Mouse (Mus musculus) kidney, adult 18-20 months (tissue): ENCODE measurements around the gene Klhl3.

Source experiments
- DNase-seq: peaks from one replicate; pipeline ENCODE4 v3.0.0; 2021

Gene Klhl3

DNA sequence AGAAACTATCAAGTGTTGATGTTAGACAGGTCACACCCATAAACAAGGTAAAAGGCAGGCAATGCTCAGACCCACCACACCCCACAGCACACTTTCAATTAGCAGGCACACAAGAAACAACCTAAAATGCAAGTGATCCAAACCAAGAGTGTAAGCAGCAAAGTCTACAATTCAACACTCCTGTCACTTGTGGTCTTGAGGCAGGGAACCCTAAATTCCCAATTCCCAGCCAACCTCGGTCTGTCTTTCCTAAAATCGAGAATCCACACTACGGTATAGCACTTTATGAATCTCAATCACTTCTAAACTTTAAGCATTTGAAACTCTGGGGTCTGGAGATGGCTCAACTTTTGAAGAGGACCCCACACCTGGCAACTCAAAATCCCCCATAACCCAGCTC is 10.9 kb upstream of the Klhl3 start:
- DNase-seq, result no peak

DNA sequence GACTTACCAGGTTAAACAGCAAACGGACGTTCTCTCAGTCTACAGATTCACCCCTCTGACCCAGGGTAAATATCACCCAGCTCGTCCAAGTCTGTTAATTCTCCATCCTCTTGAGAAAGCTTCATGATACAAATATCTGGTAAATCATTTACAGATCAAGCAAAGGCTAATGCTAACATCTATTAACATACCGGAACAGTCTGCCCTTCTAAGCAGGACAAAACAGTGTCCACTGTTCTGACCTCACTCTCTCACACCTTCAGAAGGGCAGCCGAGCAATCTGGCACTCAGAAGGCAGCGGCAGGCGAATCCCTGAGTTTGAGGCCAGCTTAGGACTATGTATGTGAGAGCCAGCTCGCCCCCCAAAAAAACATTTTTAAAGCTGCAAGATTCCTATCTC is 10.0 kb upstream of the Klhl3 start:
- peak; percentile 70 for DNase-seq

DNA sequence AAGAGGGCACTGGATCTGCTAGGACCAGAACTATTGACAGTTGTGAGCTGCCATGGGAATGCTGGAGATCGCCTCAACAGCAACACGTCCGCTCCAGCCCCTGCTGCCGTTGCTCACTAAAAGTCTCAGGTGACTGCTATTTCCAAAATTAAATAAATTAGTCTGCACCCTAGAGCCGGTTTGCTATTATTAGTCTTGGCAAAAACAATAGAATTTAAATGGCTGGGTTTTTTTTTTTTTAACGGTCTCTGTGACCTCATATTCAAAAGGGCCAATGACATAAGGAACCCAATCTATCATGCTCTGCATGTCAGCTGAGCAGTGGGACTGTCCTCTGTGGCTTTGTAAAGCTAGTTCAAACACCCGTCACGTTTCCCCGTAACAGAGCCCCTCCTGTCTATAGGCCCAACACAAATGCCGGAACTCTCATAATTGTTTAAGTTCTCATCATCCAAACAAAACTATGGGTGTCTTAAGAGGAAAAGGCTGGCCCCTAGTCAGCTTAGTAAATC is 9.4 kb upstream of the Klhl3 start:
- DNase-seq, result peak; percentile 54

DNA sequence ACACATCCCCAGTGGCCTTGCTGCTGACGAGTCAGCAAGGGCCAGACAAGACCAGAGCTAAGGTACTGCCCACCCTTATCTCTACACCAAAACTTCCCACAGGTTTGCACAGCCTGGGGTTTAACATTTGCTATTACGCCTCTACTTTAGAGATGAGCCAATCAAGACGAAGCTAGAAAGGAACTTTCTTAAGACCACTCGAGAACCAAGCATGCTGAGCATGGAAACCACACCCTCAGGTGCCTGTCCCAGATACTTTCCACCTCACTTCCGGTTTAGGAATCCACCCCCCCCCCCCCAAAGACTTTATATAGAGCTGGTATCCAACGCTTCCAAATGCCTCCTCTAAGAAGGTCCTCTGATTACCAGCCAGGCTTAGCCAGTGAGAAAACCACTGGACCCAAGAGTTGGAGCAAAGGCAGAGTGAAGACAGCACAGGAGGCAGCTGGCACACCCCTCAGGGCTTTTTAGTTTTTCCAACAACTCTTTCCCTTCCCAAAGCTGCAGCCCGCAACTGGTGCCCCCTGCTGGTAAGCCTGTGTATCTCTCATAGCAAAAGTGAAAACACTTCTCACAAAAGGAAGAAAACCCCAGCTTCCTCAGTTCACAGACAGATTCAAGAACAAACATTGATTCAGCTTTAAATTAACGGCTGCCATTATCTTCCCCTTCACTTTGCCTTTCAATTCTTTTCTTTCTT is 4.1 kb upstream of the Klhl3 start:
- DNase-seq, result peak; percentile 57

DNA sequence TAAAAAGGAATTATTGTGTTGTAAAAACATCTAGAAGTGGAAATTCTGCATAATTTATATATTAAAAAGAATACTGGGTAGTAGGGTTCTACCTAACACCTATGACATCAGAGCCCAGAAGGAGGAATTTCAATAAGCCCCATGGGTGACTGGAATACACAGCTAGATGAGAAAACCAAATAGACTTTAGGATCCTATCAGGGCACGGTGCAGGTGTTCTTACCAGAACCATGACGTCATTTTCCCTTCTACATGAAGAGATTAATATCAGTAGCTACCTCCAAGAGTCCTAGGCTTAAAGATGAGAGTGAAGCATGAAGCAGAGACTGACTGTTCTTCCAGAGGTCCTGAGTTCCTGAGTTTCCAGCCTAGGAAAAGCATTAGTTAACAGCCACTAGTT is 3.4 kb upstream of the Klhl3 start:
- DNase-seq, result no peak

DNA sequence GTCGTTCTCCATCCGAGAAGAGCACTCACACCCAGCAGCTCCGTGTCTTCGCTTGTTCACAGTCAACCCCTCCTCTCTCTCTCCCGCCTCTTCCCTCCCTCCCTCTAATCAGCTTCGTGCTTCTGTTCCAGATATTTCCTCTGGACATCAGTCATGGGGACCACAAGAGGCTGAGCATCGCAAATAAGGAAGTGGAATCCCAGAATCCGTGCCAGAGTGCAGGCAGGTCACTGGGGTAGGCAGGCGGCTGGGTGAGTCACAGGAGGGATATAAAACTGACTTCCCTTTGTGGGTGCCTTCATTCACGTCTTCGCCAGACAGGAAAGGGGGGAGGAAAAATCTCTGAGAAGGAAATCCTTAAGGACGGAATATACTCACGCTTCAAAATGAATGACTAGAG is 1.8 kb upstream of the Klhl3 start:
- no peak for DNase-seq

DNA sequence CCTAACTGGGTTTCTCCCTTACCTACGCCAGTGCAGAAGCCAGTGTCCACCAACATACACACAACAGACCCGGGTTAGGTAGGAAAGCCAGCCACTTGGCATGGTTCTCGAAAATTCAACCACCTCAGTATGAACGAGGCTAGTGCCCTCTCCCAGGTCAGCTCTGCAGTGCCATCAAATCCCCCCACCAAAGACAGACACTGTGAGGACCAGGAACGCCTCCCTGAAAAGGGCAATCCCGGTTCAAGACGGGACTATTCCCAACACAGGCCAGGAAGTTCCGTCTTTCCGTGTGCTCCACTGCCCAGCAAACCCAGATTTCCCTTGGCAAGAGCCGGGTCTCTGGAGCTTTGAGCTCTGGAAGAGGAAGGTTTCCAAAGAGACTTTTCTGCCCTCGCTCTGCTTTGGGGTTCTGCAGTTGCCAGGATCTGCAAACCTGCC is 771 bp downstream of the Klhl3 start:
- no peak for DNase-seq

DNA sequence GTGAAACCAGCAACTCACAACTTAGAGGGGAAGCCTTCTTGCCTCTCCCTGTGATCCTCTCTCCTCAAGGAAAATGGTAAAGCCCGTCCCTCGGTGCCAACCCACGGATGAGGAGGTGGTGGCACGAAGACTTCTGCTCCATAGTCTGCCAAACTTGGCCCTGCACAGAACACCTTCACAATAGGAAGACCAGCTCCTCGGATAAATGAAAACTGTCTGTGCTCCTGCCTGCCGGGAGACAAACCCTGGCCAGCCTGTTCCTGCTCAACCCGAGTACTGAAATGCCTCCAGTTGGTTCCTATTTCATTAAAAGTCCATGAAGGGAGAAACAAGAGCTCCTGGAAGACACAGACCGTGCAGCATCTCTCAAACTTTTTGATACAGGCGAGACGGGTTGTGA is 1.2 kb downstream of the Klhl3 start:
- no peak for DNase-seq

DNA sequence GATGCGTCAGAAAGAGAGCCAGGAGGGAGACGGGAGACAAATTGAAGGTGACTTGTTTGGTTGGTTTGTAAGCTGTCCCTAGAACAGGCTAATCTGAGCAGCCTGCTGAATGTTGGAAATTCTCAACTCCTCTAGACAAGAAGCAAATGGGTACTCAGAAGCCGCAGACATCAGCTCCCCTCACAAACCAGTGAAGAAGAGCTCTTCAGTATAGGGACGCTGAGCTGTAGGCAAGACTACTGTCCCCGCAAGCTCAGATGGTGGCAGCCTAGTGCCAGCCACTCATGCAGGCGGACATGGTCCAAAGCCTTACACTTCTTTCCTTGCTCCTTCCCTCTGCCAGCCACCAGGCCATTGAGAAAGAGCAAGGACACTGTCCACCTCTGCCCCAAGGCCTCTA is 2.1 kb downstream of the Klhl3 start:
- DNase-seq, result no peak

DNA sequence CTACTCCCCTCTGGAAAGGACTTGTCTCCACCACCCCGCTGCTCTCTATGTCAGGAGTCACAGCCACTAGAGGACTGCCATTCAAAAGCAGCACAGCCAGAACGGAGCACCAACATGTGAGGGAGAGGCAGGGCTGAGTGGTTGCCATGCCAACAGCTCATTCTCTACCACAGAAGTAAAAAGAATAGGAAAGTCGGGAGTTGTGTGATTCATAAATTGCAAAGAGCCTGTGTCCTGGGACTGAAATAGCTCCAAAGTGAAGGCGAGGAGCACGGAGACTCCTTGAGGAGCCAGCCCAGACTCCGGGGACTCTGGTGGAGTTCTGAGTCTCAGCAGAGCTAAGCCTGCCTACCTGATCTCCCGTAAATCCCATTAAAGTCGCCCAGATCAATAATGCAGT is 22.7 kb downstream of the Klhl3 start:
- DNase-seq, result no peak

DNA sequence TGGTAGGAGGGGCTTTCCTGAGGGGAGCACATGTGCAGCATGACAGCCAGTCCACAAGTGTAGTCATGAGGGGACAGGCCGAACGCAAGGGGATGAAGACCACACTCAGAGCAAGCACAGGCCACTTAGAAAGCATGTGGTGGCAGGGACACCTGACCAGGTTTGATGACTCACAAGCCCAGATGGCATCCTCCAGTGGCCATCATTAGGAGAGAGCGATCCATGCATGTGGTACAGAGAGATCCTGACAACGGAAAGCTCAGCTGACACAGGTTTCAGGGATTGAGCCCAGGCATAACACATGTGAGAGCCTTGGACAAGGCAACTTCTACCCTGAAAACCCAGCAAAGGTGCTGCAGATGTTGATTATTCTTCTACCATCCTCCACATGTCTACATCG is 29.0 kb downstream of the Klhl3 start:
- no peak for DNase-seq

DNA sequence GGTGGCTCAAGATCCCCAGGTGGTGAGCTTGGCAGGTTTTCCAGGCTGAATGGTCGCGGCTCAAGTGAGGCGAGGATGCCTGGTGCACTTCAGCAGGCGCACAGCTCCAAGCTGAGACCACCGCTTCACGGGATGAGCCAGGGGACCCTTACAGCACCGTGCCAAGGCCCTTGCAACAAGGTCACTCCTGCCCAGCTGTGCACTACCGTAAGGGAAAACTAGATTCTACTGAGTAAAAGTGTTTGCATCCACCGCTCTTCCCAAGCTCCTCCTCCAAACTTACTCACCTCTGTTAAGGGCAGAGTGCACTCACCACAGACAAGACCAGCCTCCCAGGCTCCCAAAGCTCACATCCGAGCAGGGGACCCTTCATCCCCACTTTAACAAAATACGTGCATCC is 29.9 kb downstream of the Klhl3 start:
- DNase-seq, result no peak

DNA sequence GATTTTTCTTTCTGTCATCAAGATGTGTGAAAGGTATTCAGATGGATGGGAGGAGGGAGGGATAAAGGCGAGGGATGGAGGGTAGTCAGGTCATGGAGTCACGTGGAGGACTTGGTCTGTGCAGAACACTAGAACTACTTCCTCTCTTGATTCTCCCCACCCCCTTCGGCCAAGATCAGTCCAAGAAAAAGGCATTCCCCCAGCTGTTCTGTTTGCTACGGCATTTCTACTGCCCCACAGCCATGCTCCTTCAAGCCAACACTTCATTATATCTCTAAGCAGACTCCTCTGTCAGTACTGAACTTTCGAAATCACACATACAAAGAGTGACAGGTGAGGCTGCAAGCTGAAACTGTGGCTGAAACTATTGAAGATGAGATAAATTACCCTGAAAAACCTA is 30.3 kb downstream of the Klhl3 start:
- no peak for DNase-seq

DNA sequence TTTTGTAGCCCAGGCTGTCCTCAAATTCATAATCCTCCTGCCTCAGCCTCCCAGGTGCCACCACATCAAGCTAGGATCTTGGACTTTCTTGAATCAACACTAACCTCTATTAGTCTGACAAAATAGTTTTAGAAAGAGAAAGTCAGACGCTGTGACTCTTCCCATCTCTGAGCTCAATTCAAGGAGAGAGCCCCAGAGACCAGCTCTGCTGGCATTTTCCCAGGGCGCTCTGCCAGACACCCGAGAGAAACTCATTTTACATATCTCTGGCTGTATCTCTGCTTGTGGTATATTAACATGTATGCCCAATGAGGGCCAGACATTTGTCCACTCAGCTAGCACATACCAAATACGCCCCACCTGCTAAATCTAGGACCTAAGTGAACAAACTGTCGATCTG is 35.0 kb downstream of the Klhl3 start:
- no peak for DNase-seq

DNA sequence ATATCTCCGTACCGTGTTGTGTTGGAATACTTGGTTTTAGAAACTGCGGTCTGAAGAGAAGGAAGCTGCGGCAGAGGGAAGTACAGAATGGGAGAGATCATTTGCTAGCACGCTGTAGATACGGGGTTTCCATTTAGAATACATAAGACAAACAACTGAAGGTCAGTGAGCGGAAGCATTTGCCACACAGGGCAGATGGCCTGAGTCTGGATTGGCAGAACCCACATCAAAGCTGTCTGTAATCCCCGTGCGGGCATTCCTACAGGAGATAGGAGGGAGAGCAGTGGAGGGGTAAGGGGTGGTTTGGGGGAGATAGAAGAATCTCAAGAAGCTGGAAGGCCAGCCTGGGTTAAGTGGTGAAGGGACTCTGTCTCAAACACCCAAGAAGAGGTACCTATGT is 38.5 kb downstream of the Klhl3 start:
- no peak for DNase-seq

DNA sequence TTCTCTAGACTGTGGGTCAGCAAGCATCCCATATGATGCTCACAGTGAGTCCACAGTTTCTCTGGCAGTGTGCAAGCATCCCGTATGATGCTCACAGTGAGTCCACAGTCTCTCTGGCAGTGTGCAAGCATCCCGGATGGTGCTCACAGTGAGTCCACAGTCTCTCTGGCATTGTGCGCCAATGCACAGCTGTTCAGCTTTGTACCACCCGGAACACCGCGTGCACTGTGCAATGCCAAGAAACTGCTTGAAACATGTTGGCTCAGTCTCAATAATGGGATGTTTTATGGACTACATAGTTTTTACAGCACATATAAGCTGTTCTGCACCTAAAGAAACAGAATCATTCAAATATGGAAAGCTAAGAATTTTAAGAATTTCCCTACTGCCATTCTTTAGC is 38.9 kb downstream of the Klhl3 start:
- no peak for DNase-seq

DNA sequence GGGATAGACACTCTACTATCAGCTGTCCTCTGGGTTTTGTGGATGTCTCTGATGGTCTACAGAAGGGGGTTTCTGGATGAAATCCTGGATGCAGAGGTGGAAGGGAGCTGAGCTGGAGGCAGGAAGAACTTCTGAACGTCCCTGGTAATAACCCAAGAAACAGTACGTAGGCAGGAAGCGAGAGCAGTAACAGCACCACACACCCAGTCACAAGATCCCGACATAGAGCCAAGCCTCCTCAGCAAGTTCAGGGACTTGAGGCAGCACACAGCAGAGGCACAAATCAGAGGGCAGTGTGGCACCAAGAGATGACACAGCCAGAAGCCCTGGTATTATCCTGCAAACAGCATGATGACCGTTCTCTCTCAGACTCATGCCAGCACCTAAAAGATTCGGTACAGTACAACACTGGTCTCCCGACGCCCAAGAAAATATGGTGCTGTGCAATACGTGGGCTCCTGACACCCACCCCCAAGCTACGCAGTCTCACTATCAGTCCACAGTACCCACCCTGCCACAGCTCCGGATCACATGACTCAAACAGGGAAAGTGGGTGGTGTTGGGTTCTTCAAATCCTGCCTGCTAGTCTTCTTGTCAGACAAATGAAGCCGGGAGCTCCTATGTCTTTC is 40.0 kb downstream of the Klhl3 start:
- DNase-seq, result no peak

DNA sequence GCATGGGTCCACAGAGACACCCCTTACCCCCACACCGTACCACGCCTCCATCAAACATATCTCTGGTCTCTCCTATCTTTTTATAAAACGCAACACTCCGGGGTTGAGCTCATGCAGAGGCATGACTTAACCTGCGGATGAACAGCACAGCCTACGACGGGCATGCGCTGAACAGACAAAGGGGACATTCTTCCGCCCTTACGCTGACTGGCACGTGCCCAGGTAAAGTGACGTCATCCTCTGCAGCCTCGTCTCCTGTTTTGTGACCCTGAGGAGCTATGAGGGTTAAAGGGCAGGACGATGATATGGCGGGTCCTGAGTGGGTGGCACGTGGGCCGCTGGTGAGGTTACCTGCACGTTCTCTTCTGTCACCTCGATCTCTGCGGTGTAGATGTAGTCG is 42.2 kb downstream of the Klhl3 start:
- no peak for DNase-seq

DNA sequence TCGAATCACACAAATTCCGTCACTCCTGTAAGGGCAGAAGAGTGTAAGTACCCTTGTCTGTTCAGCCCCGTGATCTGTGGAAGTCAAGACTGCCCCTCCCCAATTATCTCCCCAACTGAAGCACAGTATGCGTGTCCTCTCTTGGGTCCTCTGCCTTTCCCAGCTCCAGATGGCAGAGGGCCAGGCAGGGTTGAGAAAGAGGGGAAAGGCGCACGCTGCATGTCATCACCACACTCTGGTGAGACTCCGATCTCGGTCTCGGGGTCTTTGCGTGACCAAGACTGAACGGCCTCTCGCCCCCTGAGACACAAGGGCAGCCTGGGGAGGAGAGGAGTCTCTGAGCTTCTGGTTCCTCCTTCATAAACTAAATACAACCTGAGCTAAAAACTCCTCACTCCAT is 42.9 kb downstream of the Klhl3 start:
- no peak for DNase-seq

DNA sequence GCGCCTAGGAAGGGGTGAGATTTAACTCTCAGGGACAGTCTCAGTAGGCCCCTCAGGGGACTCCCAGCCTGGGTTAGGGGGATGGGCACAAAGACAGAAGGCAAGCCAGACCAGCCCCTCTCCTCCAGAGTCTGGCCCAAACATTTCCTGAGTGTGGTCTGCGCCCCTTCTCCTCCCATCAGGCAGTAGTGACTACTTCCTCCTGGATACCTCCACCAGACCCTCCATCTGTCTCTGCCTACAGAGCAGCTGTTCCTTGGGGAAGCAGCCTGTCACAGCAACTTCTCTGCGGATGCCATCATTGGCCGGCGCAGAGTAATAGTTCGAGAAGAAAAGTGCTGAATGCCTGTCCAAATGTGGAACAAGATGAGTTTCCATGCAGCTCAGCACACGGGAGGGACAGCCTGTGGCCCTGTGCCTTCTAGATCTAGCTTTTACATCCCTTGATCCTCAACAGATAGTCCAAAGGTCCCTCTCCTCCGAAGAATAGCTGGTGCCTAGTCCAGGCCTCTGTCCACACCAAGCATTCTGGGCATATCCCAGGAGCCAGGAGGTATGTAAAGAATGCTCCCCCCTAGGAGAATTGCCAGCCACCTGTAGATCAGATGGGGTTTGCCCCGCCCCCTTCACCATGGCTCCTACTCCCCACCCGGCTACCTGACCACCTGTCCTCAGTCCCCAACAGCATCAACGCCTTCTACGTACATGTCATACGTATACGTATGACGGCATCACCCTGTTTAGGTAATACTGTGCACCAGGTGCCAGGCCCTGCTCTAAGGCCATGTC is 44.8 kb downstream of the Klhl3 start:
- DNase-seq, result no peak

DNA sequence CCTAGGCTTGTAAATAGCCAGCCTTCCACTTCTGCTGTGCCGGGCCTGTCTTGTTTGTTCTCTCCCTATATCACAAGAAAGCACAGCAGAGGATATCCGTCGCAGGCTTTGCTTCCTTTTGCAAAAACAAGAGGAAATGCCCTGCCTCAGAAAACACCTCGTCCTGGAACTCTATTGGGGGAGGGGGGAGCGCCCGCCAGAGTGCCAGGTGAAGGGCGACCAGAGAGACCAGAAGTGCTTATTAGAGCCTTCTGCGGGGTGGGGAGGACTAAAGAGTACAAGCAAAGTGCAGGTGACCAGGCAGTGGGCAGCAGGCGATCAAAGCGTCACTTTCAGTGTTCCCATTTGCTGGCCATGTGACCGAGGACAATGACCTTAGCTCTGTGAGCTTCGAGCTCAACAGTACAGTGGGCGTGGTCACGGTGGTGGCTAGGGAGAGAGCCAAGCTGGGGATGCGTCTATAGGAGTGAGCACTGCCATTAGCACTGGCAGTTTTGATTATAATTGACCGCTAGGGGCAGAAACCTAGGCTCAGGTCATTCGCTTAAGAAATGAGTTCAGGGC is 45.8 kb downstream of the Klhl3 start:
- peak; percentile 90 for DNase-seq

DNA sequence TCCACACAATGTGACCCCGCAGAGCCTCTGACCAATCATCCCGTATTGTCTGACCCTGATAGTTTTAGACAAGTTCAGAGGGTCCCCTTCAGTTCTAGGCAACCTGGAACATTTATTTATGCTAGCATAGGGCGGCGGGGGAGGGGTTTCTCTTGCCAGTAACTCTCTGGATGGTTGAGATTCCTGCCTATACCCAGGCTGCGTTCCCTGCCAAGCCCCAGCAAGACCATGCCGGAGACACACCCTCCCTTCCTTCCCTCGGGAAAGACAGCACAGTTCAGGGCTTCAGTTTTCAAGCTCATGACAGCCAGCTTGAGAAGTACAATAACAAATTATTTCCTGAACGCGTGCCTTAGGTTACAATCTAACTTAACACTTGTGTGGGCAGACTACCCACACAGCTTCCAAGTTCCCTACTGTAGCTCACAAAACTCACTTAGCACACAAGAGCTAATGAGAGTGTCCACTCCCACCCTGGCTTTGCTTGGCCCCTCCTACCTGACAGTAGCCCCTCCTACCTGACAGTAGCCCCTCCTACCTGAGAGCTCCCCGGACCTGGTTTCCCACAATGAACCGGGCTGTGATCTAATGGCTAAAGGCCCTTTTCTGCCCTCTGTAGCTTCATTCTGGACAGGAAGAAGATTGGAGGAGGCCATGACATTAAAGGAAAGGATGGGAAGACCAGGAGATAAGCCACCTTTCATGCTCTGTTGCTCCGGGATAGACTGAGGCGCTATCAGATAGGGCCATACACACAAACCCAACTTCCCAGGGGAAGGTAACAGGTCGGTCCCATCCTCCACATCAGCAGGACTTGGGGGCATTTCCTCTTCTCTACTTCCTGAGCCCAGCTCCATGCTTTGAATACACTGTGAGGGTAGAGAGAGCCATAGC is 46.6 kb downstream of the Klhl3 start:
- peak; percentile 71 for DNase-seq

DNA sequence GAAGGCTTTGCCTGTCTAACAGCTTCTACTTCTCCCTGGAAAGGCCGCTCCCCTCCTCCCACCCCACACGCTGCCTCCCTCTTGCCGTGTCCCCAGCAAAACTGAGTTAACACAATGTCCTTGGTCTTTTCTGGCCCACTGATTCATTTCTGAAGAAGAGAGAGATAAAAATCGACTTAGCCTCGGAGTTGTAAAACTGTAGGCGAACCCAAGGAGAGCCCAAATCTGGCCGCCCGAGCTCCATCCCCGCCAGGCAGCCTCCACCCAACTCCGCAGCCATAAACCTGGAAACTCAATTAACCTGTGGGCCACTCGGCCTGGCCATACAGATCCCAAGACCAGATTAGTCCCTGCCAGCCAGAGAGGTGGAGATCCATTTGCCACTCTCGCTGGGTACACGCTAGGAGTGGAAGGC is 47.3 kb downstream of the Klhl3 start:
- DNase-seq, result peak; percentile 43
